Comparison of ENCODE assay signal across 10 mouse cellular contexts in the genomic region with DNA sequence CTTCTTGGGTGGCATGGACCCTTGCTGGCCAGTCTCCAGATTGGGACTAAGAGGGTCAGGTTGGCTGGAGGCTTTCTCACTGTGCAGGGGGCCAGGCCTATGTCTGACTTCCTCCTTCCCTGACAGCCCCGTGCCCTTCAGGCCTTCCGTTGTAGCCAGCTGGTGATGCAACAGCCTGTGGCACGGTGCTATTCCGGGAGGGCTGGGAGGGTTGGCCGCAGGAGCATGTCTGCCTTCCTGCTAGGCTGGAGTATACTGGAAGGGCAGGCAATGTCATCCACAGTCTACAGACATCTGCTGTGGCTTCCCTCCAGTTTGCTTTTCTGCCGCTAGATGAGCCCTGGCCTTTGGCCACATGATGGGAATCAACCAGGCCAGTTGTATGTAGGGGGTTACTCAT. TPM values are rescaled to one million over a fixed set of nuclear protein-coding genes. Genes with fewer than 3 reads are reported as not detected.
A peak's percentile ranks its signal among the peaks of the same experiment; 100 is the strongest.
DNase-seq lines count a peak whose midpoint lies in the region; ATAC-seq and TF ChIP-seq lines count a peak whose summit lies in the region.
"Had no signal": no experiment of that assay in that cellular context is flagged by ENCODE, and none has a peak within 500 bp of the region (broad histone marks: within the 10 kb centered on the region; RNA-seq: fewer than 3 reads in every experiment).

No protein-coding gene starts in this region.

- TF ChIP-seq CTCF in bone marrow, adult 2 months (IDR thresholded peaks at IDR 0.05; ENCODE audit: control insufficient read depth, insufficient read depth, low read length), result no peak

- peak; percentile 51; the same call in 1 of the 2 replicates for TF ChIP-seq POLR2A in bone marrow, adult 2 months (IDR thresholded peaks at IDR 0.05; ENCODE audit: borderline replicate concordance, control insufficient read depth, low read depth, low read length)

- peak; percentile 57 to 67 for DNase-seq in heart, adult 18-20 months
- DNase-seq in heart, adult 8-10 months (ENCODE audit: low spot score), result no peak
- peak; percentile 51 for DNase-seq in lung, postnatal 36 days
- no peak for DNase-seq in adrenal gland, adult 8-10 months
- DNase-seq in Muller cell, postnatal 12 days (ENCODE audit: inconsistent ontology term), result no peak
- no peak for DNase-seq in right cerebral cortex, postnatal 36 days (ENCODE audit: low spot score in 2 of 2)
- DNase-seq: layer of hippocampus, adult 9-11 months had no signal

- 8% methylated on average over 6 of the region's 6 CpGs for WGBS in bone marrow, adult 2 months

- ATAC-seq in granulocyte monocyte progenitor cell, adult 5-6 weeks (replicated peaks; ENCODE audit: poor library complexity, severe bottlenecking), result peak; percentile 75

- peak overlapping the region; percentile 53 for H3K27ac ChIP-seq in bone marrow, adult 2 months (ENCODE audit: control insufficient read depth, insufficient read depth, low read depth, low read length, poor library complexity)
- H3K27ac ChIP-seq: hindbrain, embryonic 15.5 days had no signal

- H3K4me1 ChIP-seq in bone marrow, adult 2 months (ENCODE audit: control insufficient read depth, insufficient read depth, low read length), result no peaks in the 10 kb centered on the region; the same call in 1 of the 2 replicates
- H3K4me1 ChIP-seq: hindbrain, embryonic 15.5 days had no signal

- peak overlapping the region; percentile 77 for H3K4me3 ChIP-seq in bone marrow, adult 2 months (replicated peaks; ENCODE audit: control insufficient read depth, low read depth, low read length)
- H3K4me3 ChIP-seq: hindbrain, embryonic 15.5 days had no signal

RNA-seq across cellular contexts. Expression of a gene that starts 0.7 kb away (rescaled TPM):
- total RNA-seq in heart, adult 18-20 months (2021), result 1 to 10 TPM in 1 of 2 experiments, under 1 TPM in 1; 0.89 to 1.1 TPM
- total RNA-seq in heart, adult 8-10 months (2022), result 1 to 10 TPM in 3 of 4 experiments, under 1 TPM in 1; 0.54 to 2.2 (median 1.7) TPM
- 67.0 and 199 TPM in 2 replicates for polyA plus RNA-seq in bone marrow, adult 2 months (2011; ENCODE audit: insufficient read depth, insufficient read length, low replicate concordance, missing spikeins)
- 42.3 and 55.8 TPM in 2 replicates for total RNA-seq in granulocyte monocyte progenitor cell, adult 5-6 weeks (2014; fragmentation: Nextera tagmentation)
- 121 and 122 TPM in 2 replicates for total RNA-seq in granulocyte monocyte progenitor cell, adult 5-6 weeks (2017)
- total RNA-seq in adrenal gland, adult 8-10 months (2022), result 1 to 10 TPM; 1.1 to 3.4 (median 2.2) TPM

RNA-seq across cellular contexts. Expression of a gene that starts 8.1 kb away (rescaled TPM):
- total RNA-seq in heart, adult 18-20 months (2021), result 10 to 100 TPM; 24.5 to 25.3 TPM
- total RNA-seq in heart, adult 8-10 months (2022), result 10 to 100 TPM; 22.4 to 26.2 (median 25.4) TPM
- polyA plus RNA-seq in bone marrow, adult 2 months (2011; ENCODE audit: insufficient read depth, insufficient read length, low replicate concordance, missing spikeins), result 4.0 and 6.9 TPM in 2 replicates
- 9.5 and 10.4 TPM in 2 replicates for total RNA-seq in granulocyte monocyte progenitor cell, adult 5-6 weeks (2014; fragmentation: Nextera tagmentation)
- 5.9 and 7.6 TPM in 2 replicates for total RNA-seq in granulocyte monocyte progenitor cell, adult 5-6 weeks (2017)
- 10 to 100 TPM; 21.0 to 23.8 (median 21.9) TPM for total RNA-seq in adrenal gland, adult 8-10 months (2022)

RNA-seq across cellular contexts. Expression of a gene that starts 20.5 kb away (rescaled TPM):
- total RNA-seq in heart, adult 18-20 months (2021), result 1 to 10 TPM; 5.8 to 5.9 TPM
- 10 to 100 TPM in 2 of 4 experiments, 1 to 10 TPM in 2; 6.4 to 13.1 (median 8.6) TPM for total RNA-seq in heart, adult 8-10 months (2022)
- polyA plus RNA-seq in bone marrow, adult 2 months (2011; ENCODE audit: insufficient read depth, insufficient read length, low replicate concordance, missing spikeins), result 25.2 and 42.6 TPM in 2 replicates
- 23.4 and 56.4 TPM in 2 replicates for total RNA-seq in granulocyte monocyte progenitor cell, adult 5-6 weeks (2014; fragmentation: Nextera tagmentation)
- 25.9 and 46.0 TPM in 2 replicates for total RNA-seq in granulocyte monocyte progenitor cell, adult 5-6 weeks (2017)
- 10 to 100 TPM; 24.7 to 68.1 (median 42.8) TPM for total RNA-seq in adrenal gland, adult 8-10 months (2022)

RNA-seq across cellular contexts. Expression of a gene that starts 29.1 kb away (rescaled TPM):
- 10 to 100 TPM; 44.9 to 45.2 TPM for total RNA-seq in heart, adult 18-20 months (2021)
- 10 to 100 TPM; 38.1 to 49.7 (median 44.6) TPM for total RNA-seq in heart, adult 8-10 months (2022)
- polyA plus RNA-seq in bone marrow, adult 2 months (2011; ENCODE audit: insufficient read depth, insufficient read length, low replicate concordance, missing spikeins), result 56.8 and 78.4 TPM in 2 replicates
- 48.3 and 61.2 TPM in 2 replicates for total RNA-seq in granulocyte monocyte progenitor cell, adult 5-6 weeks (2014; fragmentation: Nextera tagmentation)
- 42.2 and 42.5 TPM in 2 replicates for total RNA-seq in granulocyte monocyte progenitor cell, adult 5-6 weeks (2017)
- 100 to 1,000 TPM in 3 of 4 experiments, 10 to 100 TPM in 1; 97.8 to 120 (median 110) TPM for total RNA-seq in adrenal gland, adult 8-10 months (2022)

RNA-seq across cellular contexts. Expression of a gene that starts 29.2 kb away (rescaled TPM):
- total RNA-seq in heart, adult 18-20 months (2021), result 100 to 1,000 TPM; 152 to 153 TPM
- total RNA-seq in heart, adult 8-10 months (2022), result 100 to 1,000 TPM; 137 to 173 (median 153) TPM
- 25.5 and 34.2 TPM in 2 replicates for polyA plus RNA-seq in bone marrow, adult 2 months (2011; ENCODE audit: insufficient read depth, insufficient read length, low replicate concordance, missing spikeins)
- 43.7 and 49.2 TPM in 2 replicates for total RNA-seq in granulocyte monocyte progenitor cell, adult 5-6 weeks (2014; fragmentation: Nextera tagmentation)
- 60.0 and 79.2 TPM in 2 replicates for total RNA-seq in granulocyte monocyte progenitor cell, adult 5-6 weeks (2017)
- total RNA-seq in adrenal gland, adult 8-10 months (2022), result 100 to 1,000 TPM; 138 to 155 (median 142) TPM

Comparison
In these comparisons a context has a peak if more than half of its experiments do, and no peak if none do; other contexts are left out.
1. DNase-seq: peak in heart, adult 18-20 months (2 of 2) and lung, postnatal 36 days (single experiment); none in heart, adult 8-10 months (single experiment), adrenal gland, adult 8-10 months (single experiment), Muller cell, postnatal 12 days (single experiment) and right cerebral cortex, postnatal 36 days (0 of 2).
2. RNA of a gene that starts 0.7 kb away (total RNA-seq): 42.3 to 122 TPM in granulocyte monocyte progenitor cell, adult 5-6 weeks; 1.1 to 3.4 TPM in adrenal gland, adult 8-10 months, 0.54 to 2.2 TPM in heart, adult 8-10 months and 0.89 to 1.1 TPM in heart, adult 18-20 months; every median in the first group is over 4 times any median in the second.